Mouse (Mus musculus) stomach, embryonic 16.5 days (tissue): ENCODE data around the gene Bahcc1. TPM values are rescaled to one million over a fixed set of nuclear protein-coding genes. Genes with fewer than 3 reads are reported as not detected.

ENCODE experiments used
- ATAC-seq: fragments of 200-750 bp; cut with Nextera tagmentation; 2 replicates; pipeline ENCODE4 v1.8.0; 2017; ENCODE audit warnings: moderate number of reproducible peaks, moderate TSS enrichment; ENCODE audit not compliant: insufficient read depth, low FRiP score
- H3K27ac ChIP-seq: fragments of 300-500 bp; sonication (generic); 2 replicates; pipeline ENCODE4 v1.5.1; 2014; ENCODE audit warnings: low read length
- H3K27me3 ChIP-seq: fragments of 300-500 bp; sonication (generic); 2 replicates; pipeline ENCODE4 v1.6.1; 2014; ENCODE audit warnings: low read length, control low read depth, mixed read lengths; ENCODE audit not compliant: control insufficient read depth, insufficient read depth
- H3K36me3 ChIP-seq: fragments of 300-500 bp; sonication (generic); 2 replicates; pipeline ENCODE4 v1.6.1; 2014; ENCODE audit warnings: low read length; ENCODE audit not compliant: control insufficient read depth, insufficient read depth
- H3K4me1 ChIP-seq: fragments of 300-500 bp; sonication (generic); 2 replicates; pipeline ENCODE4 v1.6.1; 2014; ENCODE audit warnings: low read length, control low read depth, mixed read lengths; ENCODE audit not compliant: control insufficient read depth, insufficient read depth
- H3K4me2 ChIP-seq: fragments of 300-500 bp; sonication (generic); 2 replicates; pipeline ENCODE4 v1.6.1; 2014; ENCODE audit warnings: low read depth, low read length, mixed read lengths
- H3K4me3 ChIP-seq: fragments of 300-500 bp; sonication (generic); replicated peaks from 2 replicates; pipeline ENCODE4 v1.5.1; 2014; ENCODE audit warnings: mild to moderate bottlenecking, low read length
- H3K9ac ChIP-seq: fragments of 300-500 bp; sonication (generic); 2 replicates; pipeline ENCODE4 v1.6.1; 2014; ENCODE audit warnings: low read length
- H3K9me3 ChIP-seq: fragments of 300-500 bp; sonication (generic); replicated peaks from 2 replicates; pipeline ENCODE4 v1.6.1; 2016; ENCODE audit warnings: low read length, control low read depth; ENCODE audit not compliant: control insufficient read depth
- WGBS: fragments of 180-500 bp; shearing (Covaris S2); extraction: QIAGEN DNeasy Blood & Tissue Kit; methylation state at CpG from one replicate; pipeline ENCODE4 v1.1.7; 2014; 5-methylcytosine and 5-hydroxymethylcytosine counted together
- polyA plus RNA-seq: library from polyadenylated mRNA; unstranded; fragments of >200 nt; fragmentation: Nextera tagmentation; extraction: Ambion mirVana; gene quantifications from 2 replicates; pipeline ENCODE4 v1.2.1, GENCODE M21; 2015

Gene Bahcc1
- polyA plus RNA-seq, 1 experiment from 2014 or later: 4.5 TPM

DNA sequence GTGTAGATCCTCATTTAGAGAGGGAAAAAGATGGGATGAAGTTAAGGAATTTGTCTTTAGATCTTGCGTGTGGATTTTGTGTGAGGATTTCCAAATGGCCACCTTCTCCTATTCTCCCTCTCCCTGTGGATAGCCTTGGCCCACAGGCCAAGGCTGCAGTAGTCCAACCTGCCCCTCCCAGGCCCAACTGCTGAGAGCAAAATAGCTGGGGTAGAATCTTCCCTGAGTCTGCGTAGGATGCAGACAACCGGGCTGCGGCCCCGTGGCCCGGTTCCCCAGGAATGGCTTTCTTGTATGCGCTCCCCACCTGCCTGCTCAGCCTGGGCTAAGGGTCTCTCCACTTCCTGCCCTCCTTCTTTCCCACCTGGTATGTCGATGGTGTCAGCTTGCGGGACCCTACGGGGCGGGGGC is 6.8 kb downstream of the Bahcc1 start:
- no peak for ATAC-seq
- Histone ChIP-seq H3K9me3 (no peaks in the 10 kb centered on the region), H3K4me2 (peak overlapping the region; percentile 87), H3K27ac (peak overlapping the region; percentile 88), H3K4me1 (peaks cover 59% of the 10 kb centered on the region), H3K27me3 (no peaks in the 10 kb centered on the region), H3K9ac (peak overlapping the region; percentile 61), H3K36me3 (no peaks in the 10 kb centered on the region), H3K4me3 (peak overlapping the region; percentile 26)
- whole genome bisulfite sequencing: 24% methylated on average over 11 of the region's 11 CpGs

DNA sequence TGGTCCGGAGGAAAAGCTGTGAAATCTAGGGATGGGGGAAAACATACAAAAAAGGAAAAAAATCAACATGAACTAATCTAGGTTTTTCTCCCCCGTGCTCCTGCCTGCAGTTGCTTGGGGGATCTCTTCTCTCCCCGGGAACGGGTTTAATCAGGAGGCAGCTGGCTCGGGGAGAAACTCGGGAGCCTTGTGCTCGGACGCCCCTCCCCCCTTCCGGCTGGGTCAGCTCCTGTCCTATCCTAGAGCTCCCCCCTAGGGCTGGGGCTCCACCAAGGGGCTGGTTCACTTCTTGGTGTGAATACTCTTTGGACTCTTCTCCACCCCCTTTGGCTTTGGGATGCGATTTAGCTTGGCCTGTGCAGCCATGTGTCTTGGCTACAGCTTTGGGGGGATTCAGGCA is 7.5 kb downstream of the Bahcc1 start:
- Histone ChIP-seq H3K9ac (peak overlapping the region; percentile 61), H3K27me3 (no peaks in the 10 kb centered on the region), H3K4me2 (peak overlapping the region; percentile 87), H3K4me3 (peak overlapping the region; percentile 26), H3K36me3 (no peaks in the 10 kb centered on the region), H3K9me3 (no peaks in the 10 kb centered on the region), H3K4me1 (peaks cover 59% of the 10 kb centered on the region), H3K27ac (peak overlapping the region; percentile 62)
- WGBS: under 1% methylated on average over 10 of the region's 10 CpGs
- peak; percentile 63; the same call in 1 of the 2 replicates for ATAC-seq

DNA sequence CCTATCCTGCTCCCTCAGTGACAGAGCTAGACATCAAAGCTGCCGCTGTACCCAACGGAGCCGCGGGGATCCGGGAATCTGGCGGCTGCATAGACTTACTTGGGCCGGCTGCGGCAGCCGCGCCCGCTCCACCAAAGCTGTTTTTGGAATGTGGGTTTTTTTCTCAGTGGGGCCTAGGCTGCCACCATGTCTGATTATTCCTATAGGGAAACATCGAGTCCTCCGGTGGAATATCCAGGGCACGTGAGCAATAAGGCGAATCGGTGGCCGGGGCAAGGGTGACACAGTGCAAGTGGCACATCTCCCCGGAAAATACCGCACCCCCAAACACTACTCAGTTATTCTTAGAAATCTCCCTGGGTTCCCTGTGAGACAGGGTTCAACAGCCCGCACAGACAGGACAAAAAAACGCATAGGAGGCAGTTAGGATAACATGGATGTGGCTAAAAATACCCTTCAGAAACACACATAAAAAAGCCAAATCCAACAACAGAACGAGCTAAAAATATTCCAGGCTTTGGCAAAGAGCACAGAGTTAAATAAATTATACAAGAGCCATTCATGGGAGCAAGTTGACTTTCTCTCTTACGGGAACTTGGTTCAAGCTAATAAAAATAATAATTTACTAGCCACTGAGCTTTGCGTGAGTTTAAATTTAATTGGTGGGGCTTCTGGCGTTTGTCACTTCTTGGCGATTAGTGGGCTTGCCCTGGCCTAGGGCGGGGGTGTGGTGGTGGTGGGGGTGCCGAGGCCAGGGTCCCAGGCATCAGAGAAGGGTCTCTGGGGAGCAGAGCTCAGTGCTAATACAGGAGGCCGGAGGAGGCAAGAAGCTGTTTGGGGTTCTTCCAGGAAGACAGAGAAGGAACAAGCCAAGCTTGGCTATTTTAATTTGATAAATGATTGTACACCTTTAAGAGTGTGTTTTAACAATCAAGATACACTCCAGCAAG is 8.5 kb downstream of the Bahcc1 start:
- Histone ChIP-seq H3K27me3 (no peaks in the 10 kb centered on the region), H3K4me1 (peaks cover 64% of the 10 kb centered on the region), H3K9ac (peak overlapping the region; percentile 61), H3K36me3 (no peaks in the 10 kb centered on the region), H3K4me2 (peak overlapping the region; percentile 87), H3K27ac (peak overlapping the region; percentile 68), H3K4me3 (peak overlapping the region; percentile 25; the same call in 1 of the 2 replicates), H3K9me3 (no peaks in the 10 kb centered on the region)
- WGBS: 20% methylated on average over 29 of the region's 29 CpGs
- no peak for ATAC-seq

DNA sequence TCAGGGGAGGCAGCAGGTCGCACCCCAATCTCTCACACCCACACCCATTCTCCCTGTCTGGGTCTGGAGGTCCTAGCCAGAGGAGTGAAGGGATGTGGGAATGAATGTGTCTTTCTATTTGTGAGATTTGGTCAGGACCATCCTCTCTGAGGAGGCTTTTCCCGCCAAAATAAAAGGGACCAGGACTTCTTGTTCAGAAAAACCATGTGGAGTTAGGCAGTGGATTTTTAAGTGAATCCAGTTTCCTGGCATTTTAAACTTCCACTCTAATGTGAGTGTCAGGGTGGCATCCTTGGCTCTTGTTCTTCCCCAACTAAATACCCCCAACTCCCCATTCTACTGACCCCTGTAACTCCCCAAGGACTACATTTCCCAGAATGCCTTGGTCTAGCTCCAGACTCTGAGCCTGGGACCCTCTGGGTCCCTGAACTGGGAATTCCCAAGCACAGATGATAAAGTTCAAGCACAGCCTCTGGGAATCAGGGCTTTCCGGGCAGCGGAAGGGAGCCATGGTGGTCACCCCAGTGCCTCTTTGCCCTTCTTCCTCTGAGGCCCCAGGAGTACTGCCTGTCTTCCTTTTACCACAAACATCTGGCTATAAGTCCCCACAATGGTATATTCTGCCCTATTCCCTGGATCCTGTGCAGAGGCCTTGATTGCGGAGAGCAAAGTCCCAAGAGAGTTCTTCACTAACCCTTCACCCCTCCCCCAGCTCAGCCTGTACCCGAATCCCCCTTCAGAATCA is 9.4 kb downstream of the Bahcc1 start:
- no peaks in the 10 kb centered on the region for H3K36me3 ChIP-seq
- no peaks in the 10 kb centered on the region for H3K27me3 ChIP-seq
- peak overlapping the region; percentile 64 for H3K27ac ChIP-seq
- peaks cover 64% of the 10 kb centered on the region for H3K4me1 ChIP-seq
- no peak overlapping the region for H3K4me3 ChIP-seq
- no peak for ATAC-seq
- H3K4me2 ChIP-seq: no peak overlapping the region
- H3K9me3 ChIP-seq: no peaks in the 10 kb centered on the region
- H3K9ac ChIP-seq: peak overlapping the region; percentile 49
- WGBS: 69% methylated on average over 6 of the region's 6 CpGs

DNA sequence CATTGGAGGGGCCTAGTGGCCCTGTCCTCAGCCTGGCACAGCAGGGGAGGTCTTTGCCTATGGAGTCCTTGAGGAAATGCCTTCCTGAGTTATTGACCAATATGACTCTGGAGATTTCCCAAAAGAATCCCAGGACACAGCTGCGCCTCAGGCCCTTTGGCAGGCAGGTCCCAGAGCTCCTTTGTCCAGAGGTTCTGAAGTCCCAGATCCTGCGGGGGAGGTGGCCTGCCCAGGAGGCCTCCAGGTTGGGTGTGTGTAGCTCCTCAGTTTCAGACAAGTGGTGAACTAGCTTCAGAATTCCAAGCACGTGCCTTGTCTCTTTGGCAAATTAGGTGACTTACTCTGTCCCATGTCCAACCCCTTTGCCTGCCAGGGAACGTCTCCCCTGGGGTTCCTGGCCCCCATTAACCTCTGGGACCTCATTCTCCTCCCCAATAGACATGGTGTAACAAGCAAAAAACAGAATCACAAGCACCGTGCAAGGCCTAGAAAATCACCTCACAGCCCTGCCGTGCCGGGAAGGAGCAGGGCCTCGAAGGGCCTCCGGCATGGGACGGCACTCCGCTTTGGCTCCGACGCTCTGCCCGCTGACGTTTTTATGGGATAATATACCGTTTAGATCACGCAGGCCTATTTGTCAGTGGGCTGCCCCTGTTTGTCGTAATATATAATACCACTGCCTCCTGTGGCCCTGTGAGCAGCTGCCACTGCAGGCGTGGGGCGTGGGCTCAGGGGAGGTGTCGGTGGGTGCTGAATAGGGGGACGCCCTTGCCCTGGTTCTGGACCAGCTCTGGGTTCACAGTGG is 10.2 kb downstream of the Bahcc1 start:
- H3K27me3 ChIP-seq: no peaks in the 10 kb centered on the region
- WGBS: 45% methylated on average over 22 of the region's 22 CpGs
- no peak for ATAC-seq
- H3K27ac ChIP-seq: peak overlapping the region; percentile 64
- no peak overlapping the region for H3K4me3 ChIP-seq
- peaks cover 64% of the 10 kb centered on the region for H3K4me1 ChIP-seq
- no peak overlapping the region for H3K4me2 ChIP-seq
- H3K9ac ChIP-seq: peak overlapping the region; percentile 49
- H3K9me3 ChIP-seq: no peaks in the 10 kb centered on the region
- no peaks in the 10 kb centered on the region for H3K36me3 ChIP-seq

DNA sequence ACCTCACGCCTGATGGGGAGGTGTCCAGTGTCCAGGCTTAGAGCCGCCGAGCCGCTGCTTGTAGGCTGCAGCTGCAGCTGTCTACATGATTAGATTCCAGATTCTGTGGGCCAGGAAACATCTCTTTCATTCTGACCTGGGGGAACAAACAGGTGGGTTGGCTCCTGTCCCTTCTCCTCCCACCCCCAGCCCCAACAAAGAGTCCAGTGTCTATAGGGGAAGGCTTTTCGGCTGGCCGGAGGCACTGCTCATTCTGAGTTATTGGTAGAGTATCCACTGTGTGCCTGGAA is 10.7 kb downstream of the Bahcc1 start:
- peak overlapping the region; percentile 7; the same call in 1 of the 2 replicates for H3K9ac ChIP-seq
- 53% methylated on average over 6 of the region's 6 CpGs for WGBS

DNA sequence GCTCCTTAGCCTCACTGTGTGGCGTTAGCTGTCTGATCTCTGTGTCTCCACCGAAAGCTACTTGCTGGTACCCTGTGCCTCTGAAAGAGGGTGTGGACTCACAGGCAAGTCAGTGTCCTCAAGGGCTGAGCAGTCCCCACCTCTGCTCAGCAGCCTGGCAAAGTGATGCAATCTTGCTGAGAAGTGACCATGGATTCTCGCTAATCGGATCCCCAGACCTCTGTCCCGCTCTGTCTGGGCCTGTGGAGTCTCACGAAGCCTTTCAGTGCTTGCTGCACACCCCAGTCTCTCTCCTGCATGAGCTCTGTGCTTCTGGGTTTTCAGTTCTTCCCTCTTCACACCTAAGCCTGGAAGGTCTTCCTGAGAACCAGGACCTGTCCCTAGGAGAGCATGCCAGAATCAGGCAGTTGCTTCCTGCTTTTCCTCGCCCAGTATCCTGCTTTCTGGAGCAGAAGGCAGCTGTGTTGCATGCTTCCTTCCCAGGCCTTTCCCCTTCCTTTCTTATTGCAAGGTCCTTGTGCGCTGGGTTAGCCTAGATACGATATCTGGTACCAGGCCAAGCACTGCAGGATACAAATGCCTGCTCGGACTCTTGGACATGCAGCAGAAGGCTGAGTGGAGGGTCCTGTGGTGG is 15.5 kb downstream of the Bahcc1 start:
- peak overlapping the region; percentile 51 for H3K27ac ChIP-seq
- ATAC-seq: no peak
- WGBS: 74% methylated on average over 10 of the region's 10 CpGs
- peaks cover 59% of the 10 kb centered on the region for H3K4me1 ChIP-seq
- no peaks in the 10 kb centered on the region for H3K36me3 ChIP-seq
- H3K9ac ChIP-seq: 0 out of 2 replicates have a peak overlapping the region, but pooled peaks have one; percentile 16
- no peak overlapping the region for H3K4me2 ChIP-seq
- no peak overlapping the region for H3K4me3 ChIP-seq
- H3K27me3 ChIP-seq: no peaks in the 10 kb centered on the region
- no peaks in the 10 kb centered on the region for H3K9me3 ChIP-seq

More for the DNA sequence above, 10.7 kb downstream of the Bahcc1 start:
- no peak overlapping the region for H3K4me3 ChIP-seq
- H3K9me3 ChIP-seq: no peaks in the 10 kb centered on the region
- no peak overlapping the region for H3K4me2 ChIP-seq
- H3K27ac ChIP-seq: peak overlapping the region; percentile 64; the same call in 1 of the 2 replicates
- no peaks in the 10 kb centered on the region for H3K27me3 ChIP-seq
- ATAC-seq: no peak
- no peaks in the 10 kb centered on the region for H3K36me3 ChIP-seq
- H3K4me1 ChIP-seq: peaks cover 67% of the 10 kb centered on the region

DNA sequence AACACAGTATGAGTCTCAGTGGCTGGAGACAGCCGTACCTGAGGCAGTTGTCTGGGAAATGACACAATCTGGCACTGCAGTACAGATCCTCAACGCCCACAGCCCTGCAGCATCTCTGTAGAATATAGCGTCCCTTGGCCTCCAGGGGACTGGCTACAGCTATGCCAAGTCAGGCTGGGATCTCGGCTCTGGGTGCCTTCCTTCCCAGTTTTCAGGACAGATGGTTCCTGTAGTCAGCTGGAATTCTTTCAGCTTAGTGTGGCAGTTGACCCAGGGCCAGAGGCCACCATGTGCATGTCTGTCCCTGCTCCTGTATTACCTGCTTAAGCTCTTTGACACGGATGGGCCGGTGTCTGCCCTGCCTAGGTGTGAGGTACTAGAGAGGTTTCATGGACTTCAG is 16.2 kb downstream of the Bahcc1 start:
- H3K27ac ChIP-seq: peak overlapping the region; percentile 51
- 83% methylated on average over 6 of the region's 6 CpGs for WGBS
- no peaks in the 10 kb centered on the region for H3K27me3 ChIP-seq
- ATAC-seq: no peak
- no peak overlapping the region for H3K9ac ChIP-seq
- no peak overlapping the region for H3K4me2 ChIP-seq
- H3K9me3 ChIP-seq: no peaks in the 10 kb centered on the region
- peaks cover 55% of the 10 kb centered on the region for H3K4me1 ChIP-seq
- no peak overlapping the region for H3K4me3 ChIP-seq
- H3K36me3 ChIP-seq: no peaks in the 10 kb centered on the region
